In the genomic region with DNA sequence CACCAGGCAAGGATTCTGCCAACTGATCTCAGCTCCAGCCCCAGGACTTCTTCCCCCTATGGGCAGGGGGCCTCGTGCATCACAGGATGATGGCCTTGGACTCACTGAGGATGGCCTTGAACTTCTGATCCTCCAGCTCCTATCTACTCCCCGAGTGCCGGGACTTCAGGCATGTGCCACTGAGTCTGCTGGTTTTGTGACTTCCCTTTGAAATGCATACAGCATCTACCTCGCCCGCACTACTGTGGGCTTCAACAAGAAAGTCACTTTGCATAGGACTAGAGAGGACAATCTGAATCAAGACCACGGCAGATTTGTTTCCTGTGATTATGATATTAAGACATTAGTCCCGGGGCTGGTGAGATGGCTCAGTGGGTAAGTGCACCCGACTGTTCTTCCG, we compare ENCODE assay signal across 20 mouse cellular contexts.
"Had no signal": no experiment of that assay in that cellular context is flagged by ENCODE, and none has a peak within 500 bp of the region (broad histone marks: within the 10 kb centered on the region; RNA-seq: fewer than 3 reads in every experiment).

No protein-coding gene starts in this region.

- H3K9ac ChIP-seq: heart, embryonic 12.5 days; hindbrain, embryonic 12.5 days; hindbrain, embryonic 14.5 days; intestine, embryonic 15.5 days; limb, embryonic 12.5 days; liver, embryonic 13.5 days had no signal

- H3K36me3 ChIP-seq: heart, embryonic 12.5 days; hindbrain, embryonic 12.5 days; intestine, embryonic 15.5 days; limb, embryonic 10.5 days; limb, embryonic 12.5 days; liver, embryonic 13.5 days had no signal

- H3K9me3 ChIP-seq: heart, embryonic 12.5 days; hindbrain, embryonic 12.5 days; intestine, embryonic 15.5 days; limb, embryonic 10.5 days; limb, embryonic 12.5 days; liver, embryonic 13.5 days had no signal

- H3K27ac ChIP-seq: hindbrain, embryonic 12.5 days; hindbrain, embryonic 14.5 days; intestine, embryonic 15.5 days; layer of hippocampus, adult 2 months; left cerebral cortex, adult 2 months; limb, embryonic 10.5 days; limb, embryonic 12.5 days; liver, embryonic 13.5 days had no signal

- ATAC-seq: inflammation-experienced regulatory T-cells, adult 6 months; intestine, embryonic 15.5 days; intestine, postnatal 0 days had no signal

- H3K4me2 ChIP-seq: heart, embryonic 12.5 days; hindbrain, embryonic 12.5 days; hindbrain, embryonic 14.5 days; intestine, embryonic 15.5 days; limb, embryonic 12.5 days; liver, embryonic 11.5 days; liver, embryonic 13.5 days had no signal

- H3K27me3 ChIP-seq: heart, embryonic 12.5 days; hindbrain, embryonic 12.5 days; intestine, embryonic 15.5 days; limb, embryonic 12.5 days; liver, embryonic 13.5 days had no signal

- H3K4me3 ChIP-seq: heart, embryonic 12.5 days; hindbrain, embryonic 12.5 days; intestine, embryonic 15.5 days; layer of hippocampus, adult 2 months; left cerebral cortex, adult 2 months; limb, embryonic 10.5 days; limb, embryonic 12.5 days; liver, embryonic 13.5 days had no signal

- DNase-seq: gastrocnemius, postnatal 14 days; gastrocnemius, postnatal 36 days; heart, adult 18-20 months; heart, postnatal 10 days; heart, postnatal 36 days; kidney, adult 18-20 months; kidney, postnatal 4 days; liver; liver, embryonic 13.5 days had no signal
